Mouse (Mus musculus) lung, postnatal 36 days (tissue): Measurements from ENCODE around the gene Gm5294.

Experiments
- DNase-seq: peaks from one replicate; pipeline ENCODE4 v3.0.0; 2022; ENCODE audit warnings: mixed read lengths

Gene Gm5294

DNA sequence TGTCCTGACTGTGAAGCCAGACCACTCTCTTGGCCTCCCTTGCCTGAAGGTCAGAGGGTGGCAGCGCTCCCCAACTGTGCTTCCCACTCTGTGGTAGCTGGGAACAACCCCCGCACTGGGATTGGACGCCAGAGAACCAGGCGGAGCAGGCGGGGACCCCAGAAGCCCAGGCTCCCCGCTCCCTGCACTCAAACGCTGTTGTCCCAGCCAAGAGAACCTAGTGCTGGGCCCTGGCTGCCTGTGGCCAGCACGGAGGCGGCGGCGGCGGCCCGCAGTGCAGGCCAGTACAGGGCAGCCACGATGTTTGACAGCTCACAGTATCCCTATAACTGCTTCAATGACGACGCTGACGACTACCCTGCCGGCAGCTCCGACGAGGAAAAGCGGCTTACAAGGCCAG, at the start of gene Gm5294:
Gene Gm5294, plus strand, starts transcription at position 301 of the 400 bp plus-strand sequence.
- no peak for DNase-seq

DNA sequence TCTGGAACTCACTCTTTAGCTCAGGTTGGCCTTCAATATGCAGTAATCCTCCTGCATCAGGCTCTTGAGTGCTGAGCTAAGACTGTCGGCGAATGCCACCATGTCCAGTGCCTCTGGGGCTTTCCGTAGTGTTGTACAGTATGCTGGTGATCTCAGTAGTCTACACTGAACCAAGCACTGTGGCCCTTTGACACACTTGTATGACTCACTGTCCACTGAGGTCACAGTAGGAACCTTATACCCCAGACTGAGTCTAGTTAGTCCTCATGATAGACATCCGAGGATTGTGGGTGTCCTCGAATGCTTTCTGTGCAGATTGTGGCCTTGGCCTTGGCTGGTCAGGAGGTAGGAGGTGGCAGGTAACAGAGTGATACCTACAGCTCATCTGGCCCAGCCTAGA, 44.8 kb upstream of the Gm5294 start:
- DNase-seq = no peak

DNA sequence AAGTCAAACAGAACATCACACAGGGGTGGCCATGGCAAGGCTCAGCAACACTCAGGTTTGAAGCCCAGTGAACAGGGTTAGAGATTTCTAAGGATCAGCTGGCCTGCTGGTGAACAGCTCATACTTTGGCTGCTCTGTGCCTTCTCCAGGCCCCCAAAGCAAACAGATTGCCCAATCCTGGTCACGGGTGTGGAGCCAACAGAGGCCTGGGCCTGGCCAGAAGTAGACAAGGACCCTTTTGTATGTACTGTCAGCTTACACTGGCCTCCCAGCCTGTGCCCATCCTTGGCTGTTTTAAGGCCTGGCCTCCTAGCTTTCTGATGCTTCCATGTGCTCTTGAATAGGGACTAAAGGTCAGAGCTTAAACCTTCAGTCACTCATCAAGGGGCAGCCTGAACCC, 43.5 kb upstream of the Gm5294 start:
- DNase-seq = peak; percentile 65

DNA sequence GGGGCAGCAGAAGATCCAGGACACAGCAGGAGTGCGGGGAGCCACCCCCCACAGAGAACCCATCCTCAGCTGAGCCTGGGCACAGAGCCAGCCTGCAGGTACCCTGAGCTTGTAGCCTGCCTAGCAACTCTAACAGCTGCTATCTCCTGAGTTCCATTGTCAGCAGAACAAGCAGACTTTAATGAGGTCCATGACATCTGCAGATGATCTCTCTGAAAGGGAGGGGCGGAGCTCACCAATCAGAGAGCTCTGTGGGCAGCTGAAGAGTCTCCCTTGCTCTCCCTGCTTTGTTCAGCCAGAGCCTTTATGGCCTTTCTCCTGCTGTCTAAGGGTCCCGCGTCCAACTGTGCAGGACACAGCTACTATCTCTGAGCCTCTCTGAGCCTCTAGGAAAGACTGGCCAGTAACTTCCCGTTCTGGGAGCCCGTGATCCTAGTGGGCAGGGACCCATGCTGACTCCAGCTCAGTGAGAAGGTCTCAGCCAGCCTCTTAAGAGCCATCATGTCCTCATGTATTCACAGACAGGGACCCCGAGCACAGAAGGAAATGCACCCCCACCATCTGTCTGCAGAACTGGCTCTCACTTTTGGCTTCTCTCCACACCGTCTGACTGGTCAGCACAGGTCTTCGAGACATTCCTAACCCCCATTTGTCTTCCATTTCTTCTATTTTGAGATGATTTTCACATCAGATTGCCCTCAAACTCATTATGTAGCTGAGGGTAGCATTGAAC, 41.0 kb upstream of the Gm5294 start:
- no peak for DNase-seq

DNA sequence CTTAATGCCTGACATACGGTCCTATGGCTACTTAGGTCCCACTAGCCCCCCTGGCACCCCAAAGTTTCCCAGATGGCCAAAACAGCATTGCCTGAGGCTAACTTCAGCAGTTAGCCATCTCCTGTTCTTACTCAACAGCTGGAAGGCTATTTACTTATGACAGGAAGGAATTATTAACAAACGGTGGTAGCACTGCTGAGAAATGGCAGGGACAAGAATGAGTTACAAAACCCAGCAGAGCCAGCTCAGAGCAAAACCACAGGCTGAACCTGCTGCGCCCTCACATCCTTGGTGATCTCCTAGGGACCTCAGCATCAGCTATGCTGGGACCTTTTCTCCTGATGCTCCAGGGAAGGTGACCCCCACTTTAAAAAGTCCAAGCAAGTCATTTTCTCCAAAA, 40.2 kb upstream of the Gm5294 start:
- no peak for DNase-seq

DNA sequence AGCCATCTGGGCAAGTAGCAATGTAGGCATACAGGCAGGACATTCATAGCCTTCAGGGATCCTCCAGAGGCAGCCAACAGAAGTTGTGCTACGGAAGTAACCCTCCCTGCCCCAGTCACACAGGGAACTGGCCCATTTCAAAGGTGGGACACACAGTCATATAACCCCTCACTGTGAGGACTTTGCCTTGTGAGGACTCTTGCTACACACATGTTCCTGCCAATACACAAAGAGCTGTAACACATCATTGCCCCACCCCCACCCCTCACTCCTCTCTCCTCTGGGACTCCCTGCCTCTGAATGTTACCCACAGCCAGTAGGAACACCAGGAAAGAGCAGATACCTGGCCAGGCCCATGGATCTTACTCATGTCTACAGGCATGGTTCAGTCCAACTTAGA, 37.2 kb upstream of the Gm5294 start:
- DNase-seq = no peak

DNA sequence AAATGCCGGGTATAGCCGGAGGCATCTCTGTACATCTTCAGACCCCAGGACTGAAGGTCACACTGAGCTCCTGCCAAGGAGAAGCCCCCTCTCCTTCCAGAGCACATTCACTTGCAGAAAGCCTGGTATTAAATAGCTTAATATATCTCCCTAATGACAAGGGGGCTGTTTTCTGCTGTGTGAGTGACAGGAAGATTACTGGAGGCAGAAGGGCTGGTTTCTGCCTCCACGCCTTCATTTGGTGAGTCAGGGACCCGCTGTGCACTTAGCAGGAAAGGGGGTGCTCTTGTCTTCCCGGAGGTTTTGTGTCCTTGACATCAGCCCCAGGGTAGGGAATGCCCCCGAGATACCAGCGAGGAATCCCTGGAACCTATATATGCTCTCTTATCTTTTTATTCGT, 36.7 kb upstream of the Gm5294 start:
- no peak for DNase-seq

DNA sequence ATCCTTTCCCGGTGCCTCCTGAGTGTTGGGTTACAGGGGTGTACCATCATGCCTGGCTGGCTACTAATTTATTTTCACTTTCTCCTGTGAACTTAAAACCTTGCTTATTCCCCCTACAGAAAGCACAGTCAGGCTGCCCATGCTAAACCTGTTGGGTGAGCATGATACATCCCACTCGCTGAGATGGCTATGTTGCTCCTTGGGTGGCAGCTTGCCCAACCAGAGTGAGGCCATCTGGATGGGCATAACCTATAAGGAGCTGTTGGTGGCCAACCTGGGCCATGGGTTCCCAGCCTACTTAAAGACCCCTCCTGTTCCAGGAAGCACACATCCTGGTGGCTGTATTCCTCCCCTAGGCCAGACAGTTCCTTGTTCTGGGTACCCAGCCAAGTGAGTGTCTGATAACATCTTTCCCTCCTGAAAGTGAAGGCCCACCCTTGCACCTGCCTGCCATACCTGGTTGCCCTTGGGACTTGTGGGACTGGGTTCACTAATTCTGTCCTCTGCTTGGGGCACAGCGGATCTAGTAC, 33.8 kb upstream of the Gm5294 start:
- no peak for DNase-seq

DNA sequence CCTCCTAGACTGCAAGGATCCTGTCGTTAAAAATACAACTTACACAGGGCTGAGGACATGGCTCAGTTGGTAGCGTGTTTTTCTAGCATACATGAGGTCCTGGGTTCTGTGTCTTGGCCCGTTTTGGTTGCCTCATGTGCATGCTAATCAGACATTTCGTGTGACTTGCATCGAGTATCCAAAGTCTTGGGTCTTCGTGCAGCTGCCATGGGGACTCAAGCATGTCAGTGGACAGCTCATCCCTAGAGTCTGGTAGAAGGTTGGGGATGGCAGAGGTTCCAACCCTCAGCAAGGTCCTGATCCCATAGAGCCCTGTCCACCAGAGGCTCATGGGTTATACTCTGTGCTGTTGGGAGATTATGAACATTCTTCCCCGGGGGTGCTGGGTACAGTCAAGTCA, 32.2 kb upstream of the Gm5294 start:
- DNase-seq = no peak

DNA sequence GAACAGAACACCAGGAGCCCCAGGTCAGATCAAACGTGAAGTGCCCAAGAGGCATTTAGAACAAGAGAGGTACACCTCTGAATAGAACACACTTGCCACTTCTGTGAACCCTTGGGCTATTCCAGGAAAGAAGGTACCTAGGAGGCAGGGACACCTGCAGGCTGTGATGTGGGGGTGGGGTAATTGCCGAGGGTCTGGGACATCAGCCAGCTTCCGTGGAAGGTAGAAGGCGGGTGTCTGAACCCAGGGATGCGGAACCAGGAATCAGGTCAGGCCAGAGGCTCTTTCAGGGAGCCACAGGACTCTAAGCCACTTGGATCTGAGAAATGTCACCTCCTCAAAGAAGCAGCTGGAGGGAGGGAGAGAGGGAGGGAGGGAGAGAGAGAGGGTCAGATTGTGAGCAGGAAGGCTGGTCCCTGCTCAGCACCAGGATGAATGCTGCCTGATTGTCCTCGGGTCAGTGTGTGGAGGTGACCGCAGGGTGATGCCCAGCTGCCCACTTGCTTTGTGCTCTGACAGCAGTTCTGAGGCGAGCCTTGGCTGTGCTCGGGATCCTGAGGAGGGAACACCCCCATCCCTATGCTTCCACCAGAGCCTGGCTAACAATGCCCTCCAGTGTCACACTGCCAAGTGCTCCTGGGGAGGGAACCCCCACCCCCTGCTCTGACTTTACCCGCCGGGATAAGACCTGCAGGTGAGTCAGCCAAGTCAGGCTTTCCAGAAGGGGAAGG, 31.2 kb upstream of the Gm5294 start:
- peak; percentile 9 for DNase-seq

DNA sequence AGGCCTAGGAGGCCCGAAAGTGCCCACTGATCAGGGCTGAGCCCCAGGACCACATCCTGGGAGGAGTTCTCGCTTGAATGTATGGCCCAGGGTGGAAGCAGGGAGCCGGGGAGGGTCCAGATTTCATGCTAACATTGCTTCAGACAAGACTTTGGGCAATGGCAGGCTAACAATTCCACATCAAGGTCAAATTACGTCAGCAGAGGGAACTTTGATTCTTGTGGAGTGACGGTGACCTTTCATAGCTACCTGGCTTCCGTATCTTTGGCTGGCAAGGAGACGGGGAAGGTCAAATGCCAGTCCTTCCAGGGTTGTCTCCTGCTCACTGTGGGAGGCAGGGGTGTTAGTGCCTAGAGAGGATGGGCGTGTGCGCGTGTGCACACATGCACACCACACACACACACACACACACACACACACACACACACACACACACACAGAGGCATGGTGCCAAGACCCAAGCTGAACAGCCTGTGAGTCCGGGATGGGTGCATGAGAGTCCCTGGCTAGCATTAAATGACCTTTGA, 28.9 kb upstream of the Gm5294 start:
- no peak for DNase-seq

DNA sequence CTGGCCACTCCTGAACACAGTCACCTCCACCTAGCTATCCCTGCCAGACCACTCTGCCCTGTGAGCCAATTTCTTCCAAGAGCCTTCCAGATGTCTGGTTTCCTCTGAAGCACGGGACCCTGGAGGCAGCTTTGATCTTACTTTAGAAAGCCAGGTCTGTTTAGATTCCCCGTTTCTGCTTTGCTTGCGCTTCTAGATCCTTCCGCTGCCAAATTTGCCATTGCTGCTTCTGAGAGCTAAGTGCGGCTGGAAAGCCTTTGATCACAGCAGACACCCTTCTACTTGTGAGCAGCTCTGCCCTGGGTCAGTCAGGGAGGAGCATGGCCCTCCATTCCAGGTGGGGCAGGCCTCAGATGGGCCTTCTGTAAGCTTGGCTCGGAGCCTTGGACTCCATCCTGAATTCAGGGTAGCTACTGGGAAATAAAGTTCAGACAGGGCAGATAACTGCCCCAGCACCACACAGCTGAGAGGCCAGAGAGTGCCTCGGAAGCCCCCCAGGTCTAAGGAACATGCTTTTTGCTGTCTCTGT, 18.2 kb upstream of the Gm5294 start:
- no peak for DNase-seq

DNA sequence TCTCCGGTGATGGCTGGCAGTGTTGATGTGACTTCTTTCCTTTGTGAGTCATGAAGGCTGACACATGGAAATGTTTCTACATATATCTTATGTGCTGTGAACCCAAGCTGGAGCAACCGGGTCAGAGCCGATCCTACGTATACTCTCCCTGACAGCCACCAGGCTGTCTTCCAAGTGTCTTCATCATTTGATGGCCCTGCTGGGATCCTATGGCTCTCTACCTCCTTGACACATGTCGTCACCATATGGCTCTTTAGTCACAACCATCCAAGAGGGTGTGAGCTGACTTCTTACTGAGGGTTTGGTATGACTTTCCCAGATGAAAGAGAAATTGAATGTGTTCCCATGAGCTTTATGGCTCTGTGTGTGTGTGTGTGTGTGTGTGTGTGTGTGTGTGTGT, 15.6 kb upstream of the Gm5294 start:
- DNase-seq = no peak

DNA sequence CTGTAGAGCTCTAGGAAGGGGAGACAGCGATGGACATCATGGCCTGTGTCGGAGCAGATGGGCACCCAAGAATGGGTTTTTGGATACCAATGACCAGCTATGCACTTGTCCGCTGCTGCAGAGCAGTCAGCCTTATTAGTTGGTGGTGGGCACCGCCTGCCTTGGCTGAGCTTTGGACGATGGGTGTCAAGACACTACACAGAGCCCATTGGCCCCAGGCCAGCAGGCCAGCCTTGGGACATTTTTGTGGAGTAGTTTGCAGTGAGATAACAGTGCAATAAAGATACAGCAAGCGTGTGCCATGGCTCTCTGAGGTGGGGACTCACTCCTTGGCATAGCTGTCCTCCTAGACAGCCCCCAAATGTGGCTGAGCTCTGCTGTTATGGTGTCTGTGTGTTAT, 10.1 kb upstream of the Gm5294 start:
- no peak for DNase-seq

DNA sequence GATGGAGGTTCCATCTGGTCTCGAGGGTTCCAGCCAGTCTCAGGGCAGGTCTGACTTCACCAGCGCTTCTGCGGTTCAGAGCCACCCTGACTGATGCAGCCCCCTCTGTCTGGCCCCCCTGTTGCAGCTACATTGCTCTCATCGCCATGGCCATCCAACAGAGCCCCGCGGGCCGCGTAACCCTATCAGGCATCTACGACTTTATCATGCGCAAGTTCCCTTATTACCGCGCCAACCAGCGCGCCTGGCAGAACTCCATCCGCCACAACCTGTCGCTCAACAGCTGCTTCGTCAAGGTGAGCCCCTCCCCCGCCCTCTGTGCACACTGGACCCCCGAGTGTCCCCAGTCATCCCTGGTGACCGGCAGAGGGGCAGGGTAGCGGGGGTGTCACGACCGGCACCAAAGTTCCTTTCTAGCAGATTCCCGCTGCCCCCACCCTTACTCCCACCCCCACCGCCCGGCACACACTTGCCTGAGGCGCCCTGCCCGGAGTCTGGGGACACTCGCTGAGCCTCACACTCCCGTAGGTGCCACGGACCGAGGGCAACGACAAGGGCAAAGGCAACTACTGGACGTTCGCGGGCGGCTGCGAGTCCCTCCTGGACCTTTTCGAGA, 945 bp downstream of the Gm5294 start:
- DNase-seq = no peak

DNA sequence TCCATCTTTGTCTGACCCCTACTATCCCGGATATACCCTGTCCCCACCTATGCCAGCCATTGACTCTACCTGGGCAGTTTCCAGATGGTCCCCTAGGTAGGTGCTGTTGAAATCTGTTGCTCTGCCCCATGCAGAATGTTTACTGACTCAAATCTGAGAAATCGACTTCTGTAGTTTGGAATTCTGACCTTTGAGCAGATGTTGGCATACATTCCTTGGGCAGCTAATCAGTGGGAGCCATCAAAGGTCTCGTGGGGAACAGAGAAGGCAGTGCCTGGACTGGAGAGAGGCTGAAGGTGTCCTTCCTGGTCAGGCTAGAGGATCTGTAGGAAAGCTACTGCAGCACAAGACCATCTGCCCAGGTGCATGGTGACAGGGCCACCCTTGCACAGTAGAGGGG, 5.2 kb downstream of the Gm5294 start:
- DNase-seq = no peak

DNA sequence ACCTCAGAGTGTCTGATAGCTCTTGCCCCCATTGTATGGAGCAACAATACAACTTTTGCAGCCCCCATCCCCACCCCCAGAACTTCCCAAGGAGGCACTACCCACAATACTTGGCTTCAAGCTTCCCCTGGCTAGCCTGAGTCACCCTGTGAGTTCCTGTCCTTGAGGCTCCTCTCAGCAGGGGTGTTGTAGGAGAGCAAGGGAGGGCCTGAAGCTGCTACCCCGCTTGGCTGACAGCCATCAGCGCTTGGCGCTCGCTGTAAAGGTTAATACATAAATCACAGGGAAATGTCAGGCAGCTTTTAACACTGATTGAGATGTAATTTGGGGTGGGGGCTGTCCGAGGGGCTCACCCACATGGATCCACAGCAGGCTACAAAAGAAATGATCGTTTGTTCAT, 13.5 kb downstream of the Gm5294 start:
- DNase-seq = no peak

DNA sequence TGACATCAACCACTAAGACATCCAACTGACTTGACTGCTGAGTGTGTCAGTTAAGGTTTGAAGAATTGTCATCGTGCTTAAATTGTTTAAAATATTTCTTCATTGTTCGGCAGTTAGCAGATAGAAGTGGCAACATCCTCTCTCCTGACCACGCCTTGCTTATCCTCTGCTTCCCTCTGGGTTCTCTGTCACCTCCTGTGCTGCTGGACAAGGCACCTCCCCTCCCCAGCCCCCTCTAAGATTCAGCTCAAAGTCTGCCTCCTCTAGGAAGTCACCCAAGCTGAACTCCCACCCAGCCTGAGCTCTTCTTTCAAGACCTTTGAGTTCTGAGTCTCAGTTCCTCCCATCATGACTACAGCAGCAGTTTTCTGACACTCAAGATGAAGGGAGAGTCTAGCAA, 15.0 kb downstream of the Gm5294 start:
- no peak for DNase-seq

DNA sequence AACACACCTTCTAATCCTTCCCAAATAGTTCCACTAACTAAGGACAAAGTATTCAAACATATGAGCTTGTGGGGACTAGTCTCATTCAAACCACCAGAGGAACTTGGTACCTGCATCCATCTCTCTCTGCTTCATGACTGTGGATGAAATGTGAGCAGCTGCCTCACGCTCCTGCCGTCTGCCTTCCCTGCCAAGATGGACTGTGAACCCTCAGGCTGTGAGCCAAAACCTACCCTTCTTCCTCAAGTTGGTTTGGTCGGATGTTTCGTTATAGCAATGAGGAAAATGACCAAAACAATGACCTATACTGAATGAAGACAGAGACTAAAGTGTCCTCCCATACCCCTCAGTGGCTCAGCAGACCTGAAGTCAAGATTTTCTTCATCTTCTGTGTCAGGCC, 21.1 kb downstream of the Gm5294 start:
- DNase-seq = no peak

DNA sequence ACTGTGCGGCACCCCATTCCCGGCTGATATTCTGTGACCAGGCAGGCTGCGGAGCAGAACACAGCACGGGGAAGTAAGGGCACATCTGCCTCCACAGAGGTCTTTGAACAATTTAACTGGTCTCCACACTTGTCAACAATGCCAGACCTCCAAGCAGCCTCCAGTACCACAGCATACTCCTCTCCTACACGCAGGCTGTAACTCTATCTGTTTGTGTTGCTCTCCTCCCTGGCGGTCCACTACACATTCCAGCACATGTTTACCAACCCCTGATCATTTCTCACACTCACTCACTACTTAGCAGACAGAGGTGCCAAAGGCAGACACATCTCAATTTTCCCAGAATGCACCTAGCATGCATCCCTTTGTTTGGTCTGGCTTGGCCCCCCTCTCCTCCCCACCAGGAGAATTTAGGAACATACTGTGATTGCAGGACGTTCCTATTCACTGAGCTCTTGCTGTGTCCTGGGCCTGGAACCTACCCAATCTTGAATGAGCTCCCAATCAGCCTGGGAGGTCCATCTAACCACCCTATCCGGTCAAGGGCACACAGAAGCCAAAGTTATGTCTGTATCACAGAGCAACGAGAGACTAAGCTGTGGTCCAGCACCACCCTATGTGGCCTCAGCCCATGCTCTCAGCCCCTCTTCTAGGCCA, 23.4 kb downstream of the Gm5294 start:
- DNase-seq = no peak

DNA sequence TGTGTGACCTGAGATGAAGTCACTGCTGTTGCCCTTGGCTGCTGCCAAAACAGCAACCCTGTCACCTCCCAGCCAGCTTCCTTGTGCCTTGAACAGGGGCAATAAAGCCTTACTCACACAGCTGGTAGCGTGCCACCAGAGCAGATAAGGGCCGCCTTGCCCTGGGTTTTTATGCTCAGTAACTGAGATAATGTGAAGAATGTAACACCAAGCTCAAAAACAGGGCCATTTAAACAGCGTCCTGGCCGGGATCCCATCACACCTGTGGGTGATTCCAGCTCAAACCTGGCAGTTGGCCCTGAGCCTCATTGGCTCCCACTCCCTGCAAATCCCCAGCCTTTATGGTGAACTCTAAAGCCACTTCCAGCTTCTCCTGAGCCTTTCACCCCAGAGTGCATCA, 26.6 kb downstream of the Gm5294 start:
- peak; percentile 65 for DNase-seq

DNA sequence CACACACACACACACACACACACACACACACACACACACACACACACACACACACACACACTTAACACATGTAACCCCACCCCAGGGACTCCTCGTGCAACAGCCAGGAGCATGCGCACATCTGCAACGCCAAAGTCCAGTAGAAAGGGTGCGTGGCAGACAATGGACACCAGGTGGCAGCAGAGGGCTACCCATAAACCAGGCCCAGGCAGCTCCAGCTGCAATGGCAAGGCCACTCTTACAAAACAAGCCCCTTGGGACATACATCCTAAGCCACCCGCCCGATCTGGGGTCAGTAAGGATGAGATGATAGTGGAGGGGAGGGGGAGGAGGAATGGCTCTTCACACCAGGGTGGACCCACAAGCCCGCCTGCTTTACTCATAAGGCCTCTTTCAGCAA, 28.2 kb downstream of the Gm5294 start:
- DNase-seq = peak; percentile 95
